Mouse (Mus musculus): ENCODE measurements at regions not wholly inside any gene's neighbourhood (a gene's known extent, or its start where the extent isn't known, plus 50 kb on each side); places are given as distances from the start of the nearest gene placed in this dataset.

DNA sequence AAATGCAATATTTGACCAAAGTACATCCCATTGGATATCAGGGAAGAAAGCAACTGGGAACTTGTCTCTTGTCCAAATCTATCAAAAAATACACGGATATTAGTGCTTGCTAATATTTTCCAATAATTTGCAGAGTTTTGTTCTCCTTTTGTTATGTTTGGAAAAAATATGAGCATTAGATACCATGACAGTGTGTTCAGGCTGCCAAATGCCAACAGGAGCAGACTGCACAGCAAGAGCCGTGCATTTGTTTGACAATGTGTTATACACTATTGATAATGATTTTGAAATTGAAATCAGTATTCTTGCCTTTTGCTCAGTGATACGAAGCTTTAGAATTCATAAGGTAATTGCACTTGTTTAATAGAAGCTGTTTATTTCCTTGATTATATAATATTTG lies 530.7 kb downstream of the Gm43517 start:
- Histone ChIP-seq H3K9ac (replicated peaks; ENCODE audit: low read depth, low read length) (no peak overlapping the region), H3K27ac (ENCODE audit: low read length) (no peak overlapping the region), H3K4me3 (ENCODE audit: low read depth, low read length) (no peak overlapping the region), H3K9me3 (ENCODE audit: control insufficient read depth, low read depth, low read length) (no peaks in the 10 kb centered on the region), H3K27me3 (ENCODE audit: control insufficient read depth, insufficient read depth, low read length) (no peaks in the 10 kb centered on the region), H3K4me2 (replicated peaks; ENCODE audit: low read depth, low read length) (no peak overlapping the region), H3K36me3 (ENCODE audit: control insufficient read depth, insufficient read depth, low read length) (no peaks in the 10 kb centered on the region), H3K4me1 (ENCODE audit: control insufficient read depth, insufficient read depth, low read length) (no peaks in the 10 kb centered on the region)
- no peak for ATAC-seq (ENCODE audit: insufficient number of reproducible peaks, insufficient read depth, low FRiP score, low read depth)
- 85% methylated on average over 3 of the region's 3 CpGs for WGBS

GRCm38 (mm10) chr12:49921608-49922007 lies 536.6 kb downstream of the Gm43517 start:
- 64% methylated on average over 2 of the region's 2 CpGs for WGBS

GRCm38 (mm10) chr12:49940818-49941217 lies 555.8 kb downstream of the Gm43517 start:
- H3K9me3 ChIP-seq (ENCODE audit: control insufficient read depth, low read depth, low read length) = no peaks in the 10 kb centered on the region
- H3K9ac ChIP-seq (replicated peaks; ENCODE audit: low read depth, low read length) = no peak overlapping the region
- no peak overlapping the region for H3K27ac ChIP-seq (ENCODE audit: low read length)
- no peak overlapping the region for H3K4me3 ChIP-seq (ENCODE audit: low read depth, low read length)
- no peaks in the 10 kb centered on the region for H3K4me1 ChIP-seq (ENCODE audit: control insufficient read depth, insufficient read depth, low read length)
- ATAC-seq (ENCODE audit: insufficient number of reproducible peaks, insufficient read depth, low FRiP score, low read depth) = no peak
- no peak overlapping the region for H3K4me2 ChIP-seq (replicated peaks; ENCODE audit: low read depth, low read length)
- no peaks in the 10 kb centered on the region for H3K36me3 ChIP-seq (ENCODE audit: control insufficient read depth, insufficient read depth, low read length)
- no peaks in the 10 kb centered on the region for H3K27me3 ChIP-seq (ENCODE audit: control insufficient read depth, insufficient read depth, low read length)
- WGBS = 49% methylated on average over 2 of the region's 2 CpGs

More at GRCm38 (mm10) chr12:49921608-49922007, 536.6 kb downstream of the Gm43517 start:
- H3K27ac ChIP-seq (ENCODE audit: low read length) = no peak overlapping the region
- H3K27me3 ChIP-seq (ENCODE audit: control insufficient read depth, insufficient read depth, low read length) = no peaks in the 10 kb centered on the region
- H3K9me3 ChIP-seq (ENCODE audit: control insufficient read depth, low read depth, low read length) = no peaks in the 10 kb centered on the region
- no peaks in the 10 kb centered on the region for H3K4me1 ChIP-seq (ENCODE audit: control insufficient read depth, insufficient read depth, low read length)
- ATAC-seq (ENCODE audit: insufficient number of reproducible peaks, insufficient read depth, low FRiP score, low read depth) = no peak
- no peak overlapping the region for H3K9ac ChIP-seq (replicated peaks; ENCODE audit: low read depth, low read length)
- H3K4me2 ChIP-seq (replicated peaks; ENCODE audit: low read depth, low read length) = no peak overlapping the region
- H3K4me3 ChIP-seq (ENCODE audit: low read depth, low read length) = no peak overlapping the region
- H3K36me3 ChIP-seq (ENCODE audit: control insufficient read depth, insufficient read depth, low read length) = no peaks in the 10 kb centered on the region

DNA sequence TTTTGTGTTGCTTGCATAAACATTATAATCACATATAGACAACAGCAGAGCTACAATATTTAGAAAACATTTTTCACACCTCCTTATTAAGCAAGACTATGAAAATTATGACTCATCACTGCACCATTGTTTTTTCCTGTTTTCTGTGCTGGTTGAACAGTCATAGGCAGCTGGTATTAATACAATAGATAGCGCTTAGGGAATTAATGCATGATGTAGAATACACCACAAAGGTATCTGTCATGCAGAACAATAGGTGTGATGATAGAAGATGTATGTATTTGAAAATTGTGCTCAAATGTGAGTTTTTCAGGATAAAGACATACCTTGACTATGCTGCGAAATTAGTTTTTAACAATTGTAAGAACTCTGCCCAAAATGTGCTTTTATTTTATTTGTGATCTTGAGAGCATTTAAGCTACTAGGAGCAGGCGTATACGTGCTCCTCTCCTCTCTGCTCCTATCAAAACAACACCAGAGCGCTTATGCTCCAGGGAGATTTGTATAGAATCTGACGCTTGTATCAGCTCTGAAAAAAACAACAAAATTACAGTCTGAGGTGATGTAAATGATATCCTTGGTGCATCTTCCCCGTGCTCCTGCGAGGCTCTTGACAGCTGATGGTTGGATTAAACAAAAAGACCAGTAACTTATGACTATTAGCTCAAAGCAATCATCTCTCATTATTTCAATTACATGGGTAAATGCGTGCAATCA lies 560.1 kb downstream of the Gm43517 start:
- H3K36me3 ChIP-seq (ENCODE audit: control insufficient read depth, insufficient read depth, low read length) = no peaks in the 10 kb centered on the region

DNA sequence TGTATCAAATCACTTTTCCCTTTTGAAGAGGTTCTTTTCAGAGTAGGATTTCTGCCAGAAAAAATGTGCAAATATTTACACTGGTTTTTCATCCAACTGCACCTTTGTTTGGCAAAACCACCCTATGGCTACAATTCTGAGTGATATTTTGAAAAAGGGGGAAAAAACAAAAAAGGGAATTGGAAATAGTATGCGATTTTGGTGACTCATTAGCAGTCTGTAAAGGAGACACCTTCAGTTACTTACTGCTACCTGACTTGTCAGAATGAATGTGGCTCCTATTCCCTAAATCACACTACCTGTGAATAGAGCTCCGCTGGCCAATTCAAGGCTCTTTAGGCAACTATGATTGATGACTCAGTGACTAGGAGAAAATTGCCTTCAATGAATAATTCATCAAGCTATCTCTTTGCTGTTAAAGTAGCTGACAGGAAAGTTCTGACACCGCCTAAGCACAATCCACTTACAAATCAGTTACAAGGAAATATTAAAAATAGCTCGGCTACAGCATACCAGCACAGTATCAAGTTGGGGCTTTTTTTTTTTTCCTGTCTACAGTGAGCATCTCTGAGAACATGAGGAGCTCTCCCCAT lies 560.8 kb downstream of the Gm43517 start:
- no peaks in the 10 kb centered on the region for H3K27me3 ChIP-seq (ENCODE audit: control insufficient read depth, insufficient read depth, low read length)
- no peaks in the 10 kb centered on the region for H3K4me1 ChIP-seq (ENCODE audit: control insufficient read depth, insufficient read depth, low read length)
- no peak for ATAC-seq (ENCODE audit: insufficient number of reproducible peaks, insufficient read depth, low FRiP score, low read depth)
- H3K36me3 ChIP-seq (ENCODE audit: control insufficient read depth, insufficient read depth, low read length) = no peaks in the 10 kb centered on the region
- H3K9ac ChIP-seq (replicated peaks; ENCODE audit: low read depth, low read length) = no peak overlapping the region
- no peak overlapping the region for H3K27ac ChIP-seq (ENCODE audit: low read length)
- no peak overlapping the region for H3K4me3 ChIP-seq (ENCODE audit: low read depth, low read length)
- H3K4me2 ChIP-seq (replicated peaks; ENCODE audit: low read depth, low read length) = no peak overlapping the region
- no peaks in the 10 kb centered on the region for H3K9me3 ChIP-seq (ENCODE audit: control insufficient read depth, low read depth, low read length)
- WGBS = 23% methylated on average over 4 of the region's 4 CpGs

More for the DNA sequence above, 560.1 kb downstream of the Gm43517 start:
- no peaks in the 10 kb centered on the region for H3K27me3 ChIP-seq (ENCODE audit: control insufficient read depth, insufficient read depth, low read length)
- H3K4me2 ChIP-seq (replicated peaks; ENCODE audit: low read depth, low read length) = no peak overlapping the region
- H3K4me3 ChIP-seq (ENCODE audit: low read depth, low read length) = no peak overlapping the region
- no peaks in the 10 kb centered on the region for H3K4me1 ChIP-seq (ENCODE audit: control insufficient read depth, insufficient read depth, low read length)
- no peak for ATAC-seq (ENCODE audit: insufficient number of reproducible peaks, insufficient read depth, low FRiP score, low read depth)
- 49% methylated on average over 9 of the region's 9 CpGs for WGBS
- no peak overlapping the region for H3K27ac ChIP-seq (ENCODE audit: low read length)
- H3K9ac ChIP-seq (replicated peaks; ENCODE audit: low read depth, low read length) = no peak overlapping the region
- H3K9me3 ChIP-seq (ENCODE audit: control insufficient read depth, low read depth, low read length) = no peaks in the 10 kb centered on the region

DNA sequence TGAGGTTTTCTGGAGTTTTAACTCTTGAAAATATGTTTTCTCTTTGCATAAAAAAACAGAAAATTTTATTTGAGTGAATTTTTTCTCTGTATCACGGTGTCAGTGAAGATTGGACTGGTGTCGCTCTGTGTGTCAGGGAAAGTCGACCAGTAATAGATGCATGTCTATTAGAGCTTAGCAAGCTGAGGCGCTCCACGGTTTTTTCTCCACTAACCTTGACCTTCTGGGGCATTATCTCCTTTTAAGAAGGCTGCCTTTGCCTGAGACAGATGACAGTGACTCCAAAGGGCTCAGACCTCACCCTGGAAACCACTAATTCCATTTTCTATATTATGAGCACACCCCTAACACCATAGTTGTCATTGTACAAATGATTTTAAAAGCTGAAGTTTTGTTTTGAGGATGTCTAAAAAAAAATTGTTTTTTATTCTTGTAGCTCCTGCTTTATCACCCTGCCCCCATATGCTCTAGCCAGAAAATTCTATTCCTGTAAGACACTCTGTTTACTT lies 561.8 kb downstream of the Gm43517 start:
- WGBS = 34% methylated on average over 5 of the region's 5 CpGs

DNA sequence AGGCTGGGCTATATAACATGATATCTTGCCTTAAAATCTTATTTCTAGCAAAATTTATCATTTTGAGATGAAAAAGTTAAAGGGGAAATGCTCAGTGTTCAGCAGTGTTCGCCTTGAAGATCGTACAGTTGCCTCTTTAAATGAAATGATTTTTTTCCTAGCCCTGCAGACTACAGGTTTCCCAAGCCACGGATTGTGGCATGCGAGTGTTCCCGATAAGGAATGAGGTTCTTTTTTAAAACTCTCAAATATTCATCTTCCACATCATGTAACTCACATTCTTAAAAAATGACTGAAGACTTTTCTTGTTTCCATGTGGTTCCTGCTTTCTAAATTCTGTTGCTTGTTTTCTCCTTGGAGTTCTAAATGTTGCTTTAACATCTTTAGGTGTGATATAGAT lies 566.0 kb downstream of the Gm43517 start:
- H3K9me3 ChIP-seq (ENCODE audit: control insufficient read depth, low read depth, low read length) = no peaks in the 10 kb centered on the region
- H3K27me3 ChIP-seq (ENCODE audit: control insufficient read depth, insufficient read depth, low read length) = no peaks in the 10 kb centered on the region
- no peak overlapping the region for H3K9ac ChIP-seq (replicated peaks; ENCODE audit: low read depth, low read length)
- no peaks in the 10 kb centered on the region for H3K36me3 ChIP-seq (ENCODE audit: control insufficient read depth, insufficient read depth, low read length)
- ATAC-seq (ENCODE audit: insufficient number of reproducible peaks, insufficient read depth, low FRiP score, low read depth) = no peak
- H3K27ac ChIP-seq (ENCODE audit: low read length) = no peak overlapping the region
- H3K4me3 ChIP-seq (ENCODE audit: low read depth, low read length) = no peak overlapping the region
- no peaks in the 10 kb centered on the region for H3K4me1 ChIP-seq (ENCODE audit: control insufficient read depth, insufficient read depth, low read length)
- 86% methylated on average over 5 of the region's 5 CpGs for WGBS
- no peak overlapping the region for H3K4me2 ChIP-seq (replicated peaks; ENCODE audit: low read depth, low read length)

More for the DNA sequence above, 561.8 kb downstream of the Gm43517 start:
- no peaks in the 10 kb centered on the region for H3K36me3 ChIP-seq (ENCODE audit: control insufficient read depth, insufficient read depth, low read length)
- H3K4me1 ChIP-seq (ENCODE audit: control insufficient read depth, insufficient read depth, low read length) = no peaks in the 10 kb centered on the region
- H3K27ac ChIP-seq (ENCODE audit: low read length) = no peak overlapping the region
- no peak overlapping the region for H3K4me2 ChIP-seq (replicated peaks; ENCODE audit: low read depth, low read length)
- H3K9ac ChIP-seq (replicated peaks; ENCODE audit: low read depth, low read length) = no peak overlapping the region
- H3K9me3 ChIP-seq (ENCODE audit: control insufficient read depth, low read depth, low read length) = no peaks in the 10 kb centered on the region
- H3K27me3 ChIP-seq (ENCODE audit: control insufficient read depth, insufficient read depth, low read length) = no peaks in the 10 kb centered on the region
- H3K4me3 ChIP-seq (ENCODE audit: low read depth, low read length) = no peak overlapping the region
- no peak for ATAC-seq (ENCODE audit: insufficient number of reproducible peaks, insufficient read depth, low FRiP score, low read depth)

GRCm38 (mm10) chr12:49951821-49952220 lies 566.8 kb downstream of the Gm43517 start:
- no peaks in the 10 kb centered on the region for H3K9me3 ChIP-seq (ENCODE audit: control insufficient read depth, low read depth, low read length)
- no peak overlapping the region for H3K4me3 ChIP-seq (ENCODE audit: low read depth, low read length)
- H3K4me1 ChIP-seq (ENCODE audit: control insufficient read depth, insufficient read depth, low read length) = no peaks in the 10 kb centered on the region
- no peaks in the 10 kb centered on the region for H3K27me3 ChIP-seq (ENCODE audit: control insufficient read depth, insufficient read depth, low read length)
- H3K4me2 ChIP-seq (replicated peaks; ENCODE audit: low read depth, low read length) = no peak overlapping the region
- no peak overlapping the region for H3K27ac ChIP-seq (ENCODE audit: low read length)
- no peaks in the 10 kb centered on the region for H3K36me3 ChIP-seq (ENCODE audit: control insufficient read depth, insufficient read depth, low read length)
- H3K9ac ChIP-seq (replicated peaks; ENCODE audit: low read depth, low read length) = no peak overlapping the region
- 51% methylated on average over 5 of the region's 5 CpGs for WGBS
- ATAC-seq (ENCODE audit: insufficient number of reproducible peaks, insufficient read depth, low FRiP score, low read depth) = no peak
